Mouse (Mus musculus): ENCODE measurements around the gene Dph1. TPM values are rescaled to one million over a fixed set of nuclear protein-coding genes. Genes with fewer than 3 reads are reported as not detected.

Dph1 gene
- polyA plus RNA-seq, 1 experiment, result 16.6 TPM

DNA sequence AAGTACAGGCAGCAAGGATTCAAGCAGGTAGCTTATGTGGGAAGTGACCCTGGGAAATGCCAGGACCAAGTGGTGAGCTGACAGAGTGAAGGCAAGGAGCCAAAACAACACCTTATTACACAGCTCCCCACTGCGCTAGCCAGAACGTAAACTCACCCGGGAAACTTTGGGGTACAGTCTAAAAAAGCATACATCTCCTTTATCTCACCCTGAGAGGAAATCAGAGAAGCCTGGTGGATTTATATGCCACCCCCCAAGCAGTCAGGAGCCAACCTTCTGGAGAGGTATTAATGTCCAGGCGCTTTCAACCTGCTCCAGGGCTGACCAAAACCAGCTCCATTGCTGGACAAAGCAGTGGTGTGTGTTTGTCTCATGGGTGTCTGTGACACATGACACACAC is 12.9 kb upstream of the Dph1 start:
- Histone ChIP-seq H3K27me3 (ENCODE audit: control insufficient read depth, insufficient read depth, low read length) (no peaks in the 10 kb centered on the region), H3K27ac (ENCODE audit: control insufficient read depth, insufficient read depth, low read depth, low read length) (no peak overlapping the region), H3K36me3 (ENCODE audit: control insufficient read depth, insufficient read depth, low read length) (no peaks in the 10 kb centered on the region), H3K4me3 (ENCODE audit: control insufficient read depth, low read depth, low read length) (no peak overlapping the region), H3K4me1 (ENCODE audit: control insufficient read depth, insufficient read depth, low read length) (peaks cover 3% of the 10 kb centered on the region; the same call in 1 of the 2 replicates)
- TF ChIP-seq POLR2A (IDR thresholded peaks at IDR 0.05; ENCODE audit: control insufficient read depth, low read depth, low read length), result no peak
- no peak for TF ChIP-seq CTCF (IDR thresholded peaks at IDR 0.05; ENCODE audit: control insufficient read depth, insufficient read depth, insufficient replicate concordance, low read depth, low read length)

DNA sequence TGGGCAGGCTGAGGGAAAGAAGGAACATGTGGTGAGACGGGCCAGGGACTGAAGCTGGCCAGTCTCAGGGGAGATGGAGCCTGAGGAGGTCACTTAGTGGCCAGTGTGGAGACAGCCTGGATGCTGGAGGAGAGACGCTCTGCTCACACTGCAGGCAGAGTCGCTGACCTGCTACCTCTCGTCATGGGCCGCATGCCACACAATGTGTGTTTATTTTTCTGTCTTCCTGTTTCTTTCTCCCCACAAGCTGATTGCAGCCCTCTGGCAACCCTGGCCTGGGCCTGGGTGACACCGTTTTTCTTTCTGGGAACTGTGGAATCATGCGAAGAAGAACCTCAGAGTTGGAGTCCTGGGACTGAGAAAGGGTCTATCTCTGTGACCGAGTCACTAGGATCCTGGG is 10.7 kb upstream of the Dph1 start:
- H3K4me1 ChIP-seq (ENCODE audit: control insufficient read depth, insufficient read depth, low read length), result peaks cover 3% of the 10 kb centered on the region
- H3K36me3 ChIP-seq (ENCODE audit: control insufficient read depth, insufficient read depth, low read length), result no peaks in the 10 kb centered on the region
- H3K4me3 ChIP-seq (ENCODE audit: control insufficient read depth, low read depth, low read length), result no peak overlapping the region
- no peak overlapping the region for H3K27ac ChIP-seq (ENCODE audit: control insufficient read depth, insufficient read depth, low read depth, low read length)
- TF ChIP-seq CTCF (IDR thresholded peaks at IDR 0.05; ENCODE audit: control insufficient read depth, insufficient read depth, insufficient replicate concordance, low read depth, low read length), result no peak
- TF ChIP-seq POLR2A (IDR thresholded peaks at IDR 0.05; ENCODE audit: control insufficient read depth, low read depth, low read length), result no peak
- no peaks in the 10 kb centered on the region for H3K27me3 ChIP-seq (ENCODE audit: control insufficient read depth, insufficient read depth, low read length)

DNA sequence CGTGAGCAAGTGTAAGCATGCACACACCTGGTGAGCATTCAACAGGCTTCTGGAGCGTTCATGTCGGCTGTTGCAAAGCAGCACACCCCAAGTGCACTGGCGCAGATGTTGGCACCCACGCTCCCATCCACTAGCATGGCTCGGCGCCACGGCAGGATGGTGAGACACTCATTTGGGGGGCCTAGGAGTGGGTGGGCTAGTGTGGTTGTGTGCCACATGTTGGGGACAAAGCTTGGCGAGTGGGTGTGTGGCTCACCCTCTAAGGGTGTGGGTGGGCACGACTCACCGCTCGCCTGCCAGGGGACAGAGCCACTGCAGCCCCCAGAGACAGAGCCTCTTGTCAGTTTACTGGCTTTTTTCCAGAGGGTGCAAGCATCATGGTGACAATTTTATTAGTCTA is 9.9 kb upstream of the Dph1 start:
- Histone ChIP-seq H3K4me1 (ENCODE audit: control insufficient read depth, insufficient read depth, low read length) (peaks cover 3% of the 10 kb centered on the region), H3K4me3 (ENCODE audit: control insufficient read depth, low read depth, low read length) (no peak overlapping the region), H3K27me3 (ENCODE audit: control insufficient read depth, insufficient read depth, low read length) (no peaks in the 10 kb centered on the region), H3K36me3 (ENCODE audit: control insufficient read depth, insufficient read depth, low read length) (no peaks in the 10 kb centered on the region), H3K27ac (ENCODE audit: control insufficient read depth, insufficient read depth, low read depth, low read length) (no peak overlapping the region)
- TF ChIP-seq POLR2A (IDR thresholded peaks at IDR 0.05; ENCODE audit: control insufficient read depth, low read depth, low read length), result no peak
- TF ChIP-seq CTCF (IDR thresholded peaks at IDR 0.05; ENCODE audit: control insufficient read depth, insufficient read depth, insufficient replicate concordance, low read depth, low read length), result no peak

DNA sequence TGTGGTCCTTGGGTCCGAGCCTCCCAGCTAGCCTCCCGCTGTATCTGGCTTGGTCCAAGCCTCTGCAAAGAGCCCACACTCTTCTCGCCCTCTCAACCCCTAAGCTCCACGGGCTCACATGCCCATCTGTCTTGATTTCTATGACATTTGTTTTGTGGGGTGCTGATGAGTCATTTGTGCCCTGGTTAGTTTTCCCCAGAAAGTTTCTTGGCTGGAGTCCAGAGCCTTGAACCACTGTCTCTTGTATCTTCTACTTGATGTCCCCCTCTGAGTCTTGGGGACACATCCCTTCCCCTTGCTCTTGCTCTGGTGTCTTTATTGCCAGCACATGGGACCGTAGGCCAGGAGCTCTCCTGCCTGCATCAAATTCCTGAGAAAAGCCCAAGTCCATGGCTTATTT is 8.9 kb upstream of the Dph1 start:
- peaks cover 3% of the 10 kb centered on the region for H3K4me1 ChIP-seq (ENCODE audit: control insufficient read depth, insufficient read depth, low read length)
- no peak for TF ChIP-seq POLR2A (IDR thresholded peaks at IDR 0.05; ENCODE audit: control insufficient read depth, low read depth, low read length)
- TF ChIP-seq CTCF (IDR thresholded peaks at IDR 0.05; ENCODE audit: control insufficient read depth, insufficient read depth, insufficient replicate concordance, low read depth, low read length), result no peak
- no peaks in the 10 kb centered on the region for H3K36me3 ChIP-seq (ENCODE audit: control insufficient read depth, insufficient read depth, low read length)
- no peak overlapping the region for H3K4me3 ChIP-seq (ENCODE audit: control insufficient read depth, low read depth, low read length)
- no peak overlapping the region for H3K27ac ChIP-seq (ENCODE audit: control insufficient read depth, insufficient read depth, low read depth, low read length)
- no peaks in the 10 kb centered on the region for H3K27me3 ChIP-seq (ENCODE audit: control insufficient read depth, insufficient read depth, low read length)

DNA sequence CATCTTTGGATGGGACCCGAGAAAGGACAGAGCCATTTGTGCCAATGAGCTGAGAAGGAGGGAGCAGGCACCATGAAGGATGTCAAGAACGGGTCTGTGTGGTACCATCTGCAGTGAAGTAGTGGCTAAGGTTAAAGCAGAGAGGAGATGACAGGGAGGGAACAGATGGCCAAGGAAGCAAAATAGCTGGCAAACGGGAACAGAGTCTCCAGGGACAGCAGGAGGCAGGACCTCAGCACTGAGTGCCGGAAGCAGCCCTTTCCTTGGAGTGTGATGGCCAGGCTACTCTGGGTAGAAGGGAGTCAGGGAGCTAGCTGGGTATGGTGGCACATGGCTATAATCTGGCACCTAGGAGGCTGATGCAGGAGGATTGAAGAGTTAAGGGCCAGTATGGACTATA is 7.8 kb upstream of the Dph1 start:
- H3K4me1 ChIP-seq (ENCODE audit: control insufficient read depth, insufficient read depth, low read length), result peaks cover 11% of the 10 kb centered on the region
- TF ChIP-seq POLR2A (IDR thresholded peaks at IDR 0.05; ENCODE audit: control insufficient read depth, low read depth, low read length) (no peak), CTCF (IDR thresholded peaks at IDR 0.05; ENCODE audit: control insufficient read depth, insufficient read depth, insufficient replicate concordance, low read depth, low read length) (no peak)
- H3K36me3 ChIP-seq (ENCODE audit: control insufficient read depth, insufficient read depth, low read length), result no peaks in the 10 kb centered on the region
- no peaks in the 10 kb centered on the region for H3K27me3 ChIP-seq (ENCODE audit: control insufficient read depth, insufficient read depth, low read length)
- H3K27ac ChIP-seq (ENCODE audit: control insufficient read depth, insufficient read depth, low read depth, low read length), result no peak overlapping the region
- peak overlapping the region; percentile 74 for H3K4me3 ChIP-seq (ENCODE audit: control insufficient read depth, low read depth, low read length)

DNA sequence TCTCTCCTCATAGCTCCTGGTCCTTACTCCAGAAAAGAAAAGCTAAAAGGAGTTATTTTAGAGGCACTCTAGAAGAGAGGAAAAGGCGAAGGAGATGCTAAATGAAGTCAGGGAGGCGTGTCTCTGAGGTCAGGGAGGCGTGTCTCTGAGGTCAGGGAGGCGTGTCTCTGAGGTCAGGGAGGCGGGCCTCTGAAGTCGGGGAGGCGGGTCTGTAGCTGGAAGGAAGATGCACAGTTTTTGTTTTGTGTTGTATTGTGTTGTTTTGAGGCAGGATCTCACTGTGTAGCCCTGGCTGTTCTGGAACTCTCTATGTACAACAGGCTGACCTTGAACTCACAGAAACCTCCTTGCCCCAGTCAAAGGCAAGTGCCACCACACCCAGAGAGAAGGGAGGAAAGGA is 6.9 kb upstream of the Dph1 start:
- peaks cover 14% of the 10 kb centered on the region for H3K4me1 ChIP-seq (ENCODE audit: control insufficient read depth, insufficient read depth, low read length)
- no peaks in the 10 kb centered on the region for H3K27me3 ChIP-seq (ENCODE audit: control insufficient read depth, insufficient read depth, low read length)
- no peak for TF ChIP-seq CTCF (IDR thresholded peaks at IDR 0.05; ENCODE audit: control insufficient read depth, insufficient read depth, insufficient replicate concordance, low read depth, low read length)
- H3K27ac ChIP-seq (ENCODE audit: control insufficient read depth, insufficient read depth, low read depth, low read length), result no peak overlapping the region
- H3K36me3 ChIP-seq (ENCODE audit: control insufficient read depth, insufficient read depth, low read length), result no peaks in the 10 kb centered on the region
- peak overlapping the region; percentile 74 for H3K4me3 ChIP-seq (ENCODE audit: control insufficient read depth, low read depth, low read length)

DNA sequence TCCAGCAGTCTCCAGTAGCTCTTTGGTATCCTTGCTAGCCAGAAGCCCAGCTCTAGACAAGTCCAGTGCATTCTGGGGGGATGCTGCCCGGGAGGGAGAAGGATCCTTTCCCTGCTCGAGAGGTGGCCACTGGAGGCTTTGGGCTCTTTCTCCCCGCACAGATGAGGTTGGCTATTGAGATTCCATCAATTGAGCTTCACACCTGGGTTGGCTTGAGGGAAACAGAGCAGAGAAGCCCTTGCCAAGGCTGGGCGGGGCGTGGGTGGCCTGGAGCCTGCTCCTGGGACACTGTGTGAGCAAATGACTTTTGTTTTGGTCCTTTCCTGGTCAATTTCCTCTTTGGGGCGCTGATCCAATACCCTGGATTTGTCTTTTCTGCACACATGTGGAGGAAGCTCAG is 5.1 kb upstream of the Dph1 start:
- Histone ChIP-seq H3K27me3 (ENCODE audit: control insufficient read depth, insufficient read depth, low read length) (no peaks in the 10 kb centered on the region), H3K4me1 (ENCODE audit: control insufficient read depth, insufficient read depth, low read length) (peaks cover 13% of the 10 kb centered on the region), H3K4me3 (ENCODE audit: control insufficient read depth, low read depth, low read length) (peak overlapping the region; percentile 84), H3K36me3 (ENCODE audit: control insufficient read depth, insufficient read depth, low read length) (no peaks in the 10 kb centered on the region), H3K27ac (ENCODE audit: control insufficient read depth, insufficient read depth, low read depth, low read length) (no peak overlapping the region)
- TF ChIP-seq CTCF (IDR thresholded peaks at IDR 0.05; ENCODE audit: control insufficient read depth, insufficient read depth, insufficient replicate concordance, low read depth, low read length) (no peak), POLR2A (IDR thresholded peaks at IDR 0.05; ENCODE audit: control insufficient read depth, low read depth, low read length) (no peak)

DNA sequence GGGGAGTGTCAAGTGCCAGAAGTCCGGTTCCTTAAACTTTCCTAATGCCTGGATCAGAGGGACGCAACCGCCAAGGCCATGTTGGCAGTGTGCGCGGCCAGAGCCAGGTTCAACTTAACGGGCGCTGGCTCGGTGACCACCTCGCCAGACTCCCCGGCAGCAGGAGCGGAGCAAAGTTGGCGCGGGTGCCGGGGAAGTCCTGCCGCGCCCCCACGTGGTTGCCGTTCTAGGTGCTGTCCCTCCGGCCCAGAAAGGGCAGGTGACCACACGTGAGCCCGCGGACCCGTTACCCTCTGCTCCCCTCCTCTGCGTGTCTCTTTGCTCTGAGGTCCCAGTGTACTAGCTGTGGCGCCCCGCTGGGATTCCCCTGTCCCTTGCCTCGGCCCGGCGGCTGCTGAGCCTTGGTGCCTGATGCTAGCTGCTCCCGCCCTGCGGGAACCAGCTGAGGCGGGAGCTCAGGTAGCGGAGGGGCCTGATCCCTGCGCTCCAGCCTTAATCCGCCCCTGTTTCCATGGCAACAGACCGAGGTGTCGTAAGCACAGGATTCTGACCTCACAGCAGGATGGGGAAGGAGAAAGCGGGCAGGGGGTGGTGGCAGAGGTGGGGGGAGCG is 3.9 kb upstream of the Dph1 start:
- Histone ChIP-seq H3K27ac (ENCODE audit: control insufficient read depth, insufficient read depth, low read depth, low read length) (peak overlapping the region; percentile 59), H3K36me3 (ENCODE audit: control insufficient read depth, insufficient read depth, low read length) (no peaks in the 10 kb centered on the region), H3K4me1 (ENCODE audit: control insufficient read depth, insufficient read depth, low read length) (peaks cover 13% of the 10 kb centered on the region), H3K4me3 (ENCODE audit: control insufficient read depth, low read depth, low read length) (peak overlapping the region; percentile 84), H3K27me3 (ENCODE audit: control insufficient read depth, insufficient read depth, low read length) (no peaks in the 10 kb centered on the region)
- TF ChIP-seq POLR2A (IDR thresholded peaks at IDR 0.05; ENCODE audit: control insufficient read depth, low read depth, low read length) (peak; percentile 80; the same call in 1 of the 2 replicates), CTCF (IDR thresholded peaks at IDR 0.05; ENCODE audit: control insufficient read depth, insufficient read depth, insufficient replicate concordance, low read depth, low read length) (no peak)
